Mouse (Mus musculus) thymus, postnatal 14 days (tissue): ENCODE measurements around the gene Arih1.

Source experiments
- DNase-seq: peaks from one replicate; pipeline ENCODE4 v3.0.0; 2021

The Arih1 gene

DNA sequence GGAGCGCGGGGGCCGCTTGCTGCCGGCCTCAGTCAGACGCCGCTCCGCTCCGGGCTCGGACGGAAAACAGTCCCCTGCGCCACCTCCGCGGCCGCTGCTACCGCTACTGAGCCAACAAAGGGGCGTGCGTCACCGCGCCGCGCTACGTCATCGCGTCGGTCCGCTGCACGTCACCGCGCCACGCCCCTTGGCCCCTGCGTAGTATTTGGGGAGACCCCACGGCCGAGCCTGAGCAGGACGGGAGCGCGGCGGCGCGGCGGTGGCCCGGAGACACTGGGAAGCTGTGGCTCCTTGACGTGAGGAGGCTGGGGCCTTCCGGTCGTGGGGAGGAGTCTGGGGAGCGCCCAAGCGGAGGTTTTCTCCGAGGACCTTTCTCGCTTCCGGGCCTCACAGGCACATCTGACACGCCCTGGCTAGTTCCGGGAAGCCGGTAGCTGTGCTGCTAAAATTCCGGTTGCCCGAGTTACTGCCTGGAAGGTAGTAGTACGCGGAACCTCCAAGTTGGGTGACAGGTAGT, at the start of gene Arih1:
Gene Arih1 (minus strand): TSS at position 70 of the 517 bp plus-strand sequence.
- peak; percentile 99 for DNase-seq

- DNase-seq = no peak
Measured at GRCm38 (mm10) chr9:59533889-59534288, 47.5 kb upstream of the Arih1 start.

- no peak for DNase-seq
Measured at GRCm38 (mm10) chr9:59533422-59533821, 47.0 kb upstream of the Arih1 start.

GRCm38 (mm10) chr9:59531645-59532044, 45.2 kb upstream of the Arih1 start:
- DNase-seq = peak; percentile 25

- DNase-seq = no peak
Measured at GRCm38 (mm10) chr9:59528274-59528673, 41.9 kb upstream of the Arih1 start.

- no peak for DNase-seq
Measured at GRCm38 (mm10) chr9:59527580-59527979, 41.2 kb upstream of the Arih1 start.

- DNase-seq = no peak
Measured at GRCm38 (mm10) chr9:59526727-59527126, 40.3 kb upstream of the Arih1 start.

- DNase-seq = no peak
Measured at GRCm38 (mm10) chr9:59522906-59523305, 36.5 kb upstream of the Arih1 start.

DNA sequence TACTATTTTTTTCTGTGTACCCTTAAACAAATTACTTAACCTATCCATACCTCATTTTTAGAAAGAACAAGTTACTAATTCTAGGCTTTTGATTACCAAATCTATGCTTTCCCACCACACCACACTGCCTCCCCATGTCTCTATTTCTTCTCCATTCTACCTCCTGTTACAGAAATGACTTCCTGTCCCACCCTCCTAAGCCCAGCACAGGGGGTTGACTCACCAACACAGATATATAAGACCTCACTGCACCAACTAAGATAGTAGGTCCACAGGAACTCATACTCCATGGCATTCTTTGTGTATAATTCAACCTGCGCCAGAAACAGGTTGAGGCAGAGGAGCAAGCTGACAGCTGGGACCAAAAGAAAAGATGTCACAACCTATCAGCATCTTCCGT, 33.0 kb upstream of the Arih1 start:
- no peak for DNase-seq

GRCm38 (mm10) chr9:59518976-59519375, 32.6 kb upstream of the Arih1 start:
- no peak for DNase-seq

DNA sequence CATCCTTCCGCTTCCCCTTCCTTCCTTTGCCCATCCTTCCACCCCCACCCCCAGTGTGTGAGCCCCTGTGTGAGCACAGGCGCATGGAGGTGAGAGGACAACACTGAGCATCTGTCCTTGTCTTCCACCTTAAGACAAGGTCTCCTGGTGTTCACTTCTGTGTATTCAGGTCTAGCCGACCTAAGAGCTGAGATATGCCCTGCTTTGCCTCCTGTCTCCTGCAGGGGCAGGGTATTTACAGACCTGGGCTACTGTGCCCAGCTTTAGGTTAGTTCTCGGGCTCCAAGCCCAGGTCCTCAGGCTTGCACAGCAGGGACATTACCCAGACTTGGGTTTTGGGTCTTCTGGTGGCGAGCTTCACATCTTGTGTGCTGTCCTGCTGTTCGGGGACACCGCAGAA, 30.7 kb upstream of the Arih1 start:
- DNase-seq = no peak

GRCm38 (mm10) chr9:59515069-59515468, 28.7 kb upstream of the Arih1 start:
- DNase-seq = no peak

DNA sequence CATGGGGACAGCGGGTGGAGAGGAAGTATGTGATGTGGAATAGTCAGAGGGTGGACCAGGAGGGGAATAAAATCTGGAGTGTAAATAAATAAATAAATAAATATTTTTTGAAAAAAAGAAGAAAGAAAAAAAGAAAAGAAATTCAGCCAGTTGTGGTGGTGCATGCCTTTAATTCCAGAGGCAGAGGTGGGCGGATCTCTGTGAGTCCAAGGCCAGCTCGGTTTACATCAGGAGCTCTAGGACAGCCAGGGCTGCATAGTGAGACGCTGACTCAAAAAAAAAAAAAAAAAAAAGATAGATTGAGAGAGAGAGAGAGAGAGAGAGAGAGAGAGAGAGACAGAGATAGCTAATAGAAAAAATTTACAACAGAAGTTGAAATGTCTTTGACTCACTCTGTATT, 26.0 kb upstream of the Arih1 start:
- DNase-seq = no peak

DNA sequence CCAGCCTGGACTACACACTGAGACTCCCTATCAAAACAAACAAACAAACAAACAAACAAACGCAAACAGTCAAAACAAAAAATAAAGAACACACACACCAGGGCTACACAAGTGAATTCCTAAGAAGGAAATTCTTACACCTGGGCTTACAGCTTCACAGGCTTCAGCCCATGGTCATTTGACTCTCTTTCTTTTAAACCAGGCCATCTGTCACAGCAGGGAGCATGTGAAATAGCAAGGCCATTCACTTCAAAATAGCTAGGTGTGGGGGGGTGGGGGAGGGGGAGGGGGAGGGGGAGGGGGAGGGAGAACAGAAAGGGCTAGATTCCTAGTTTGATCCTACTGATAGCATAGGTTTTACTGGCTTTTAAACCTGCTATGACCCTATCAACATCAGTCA, 21.7 kb upstream of the Arih1 start:
- DNase-seq = no peak

DNA sequence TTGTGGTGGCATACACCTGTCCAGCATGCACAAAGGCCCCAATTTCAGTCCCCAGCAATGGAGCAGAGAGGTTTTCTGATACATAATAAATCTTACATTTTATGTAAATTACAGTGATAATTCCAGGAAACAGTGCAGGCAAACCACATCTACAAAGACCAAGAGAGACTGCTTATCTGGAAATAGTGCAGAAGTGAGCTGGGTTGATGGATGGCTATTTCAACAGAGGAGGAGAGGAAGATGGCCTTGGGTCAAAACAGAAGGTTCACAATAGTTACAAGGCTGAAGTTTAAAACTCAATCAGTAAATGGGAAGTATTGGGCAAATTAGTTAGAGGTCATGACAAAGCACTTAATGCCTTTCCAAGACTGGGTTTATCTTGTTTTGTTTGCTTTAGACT, 913 bp upstream of the Arih1 start:
- DNase-seq = no peak

DNA sequence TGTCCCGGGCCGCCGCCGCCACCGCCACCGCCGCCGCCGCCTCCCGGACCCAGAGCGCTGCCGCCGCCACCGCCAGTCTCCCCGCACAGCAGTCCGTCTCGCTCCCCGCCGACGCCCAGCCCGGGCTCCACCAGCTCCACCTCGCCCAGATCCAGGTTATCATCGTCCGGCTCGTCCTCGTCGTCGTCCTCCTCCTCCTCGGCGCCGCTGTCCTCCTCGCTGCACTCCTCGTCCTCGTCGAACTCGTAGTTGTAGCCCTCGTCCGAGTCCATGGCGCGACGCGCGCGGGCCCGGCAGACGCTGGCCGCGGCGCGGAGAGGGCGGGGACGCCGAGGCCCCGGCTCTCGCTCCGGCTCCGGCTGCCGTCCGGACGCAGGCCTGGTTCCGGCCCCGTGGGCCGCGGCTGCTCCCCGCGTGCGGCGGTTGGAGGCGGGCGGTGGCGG, 321 bp downstream of the Arih1 start:
- peak; percentile 70 for DNase-seq

DNA sequence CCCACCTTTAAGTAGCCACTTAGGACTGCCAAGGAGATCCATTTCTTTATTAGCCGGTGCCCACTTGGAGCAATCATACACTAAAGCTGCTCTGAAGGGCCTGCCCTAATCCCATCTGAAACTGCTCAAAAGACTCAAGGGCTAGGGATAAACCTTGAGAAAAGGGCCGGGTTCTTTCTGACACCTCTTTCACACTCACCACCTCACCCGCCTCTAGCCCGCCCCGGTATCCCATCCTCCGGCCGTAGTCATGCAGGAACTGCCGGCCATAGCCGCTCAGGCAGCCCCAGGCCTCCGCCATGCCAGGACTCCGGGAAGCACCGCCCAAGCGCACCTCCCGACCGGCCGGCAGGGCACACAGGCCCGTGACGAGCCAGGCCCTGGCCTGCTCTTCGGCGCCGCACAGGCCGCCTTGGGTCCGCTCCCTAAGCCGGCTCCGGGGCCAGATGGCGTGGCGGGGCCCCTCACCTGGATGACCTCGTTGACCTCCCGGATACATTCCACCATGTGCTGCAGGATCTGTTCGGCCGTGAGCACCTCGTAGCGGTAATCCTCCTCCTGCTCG, 825 bp downstream of the Arih1 start:
- DNase-seq = peak; percentile 68

GRCm38 (mm10) chr9:59484760-59485159, 1.7 kb downstream of the Arih1 start:
- no peak for DNase-seq

GRCm38 (mm10) chr9:59482419-59482818, 4.0 kb downstream of the Arih1 start:
- peak; percentile 59 for DNase-seq

DNA sequence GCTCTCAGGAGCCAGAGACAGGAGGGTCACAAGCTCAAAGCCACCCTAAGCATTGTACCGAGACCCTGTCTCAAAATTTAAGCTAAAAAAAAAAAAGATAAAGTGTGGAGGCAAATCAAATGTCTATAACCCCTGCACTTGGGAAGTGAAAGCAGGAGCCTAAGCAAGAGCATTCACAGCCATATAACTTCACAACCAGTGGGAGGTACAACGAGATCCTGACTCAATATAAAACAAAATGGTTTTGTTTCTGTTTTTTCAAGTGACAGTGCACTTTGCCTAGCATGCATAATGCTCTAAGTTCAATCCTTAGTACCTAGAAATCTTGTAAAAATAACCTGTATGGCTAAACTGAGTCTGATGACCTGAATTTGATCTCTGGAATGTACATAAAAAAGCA, 9.8 kb downstream of the Arih1 start:
- DNase-seq = no peak

- no peak for DNase-seq
Measured at GRCm38 (mm10) chr9:59474838-59475237, 11.6 kb downstream of the Arih1 start.

DNA sequence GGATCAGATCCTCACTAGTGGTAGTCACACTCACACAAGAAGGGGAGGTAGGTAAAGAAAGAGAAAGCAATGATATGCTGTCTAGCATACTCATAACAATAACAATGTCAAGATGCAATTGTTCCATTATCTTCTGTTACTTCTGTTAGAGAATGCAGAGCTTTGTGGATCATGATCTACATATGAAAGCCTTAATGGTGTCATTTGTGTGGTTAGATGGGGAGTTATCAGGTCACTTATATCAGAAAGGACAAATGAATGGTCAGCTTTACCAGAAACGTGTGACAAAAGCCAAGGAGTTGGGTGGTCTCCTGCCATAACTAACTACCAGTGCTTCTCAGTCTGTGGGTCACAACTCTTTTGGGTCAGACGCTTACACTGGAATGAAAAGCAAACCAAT, 13.2 kb downstream of the Arih1 start:
- no peak for DNase-seq

DNA sequence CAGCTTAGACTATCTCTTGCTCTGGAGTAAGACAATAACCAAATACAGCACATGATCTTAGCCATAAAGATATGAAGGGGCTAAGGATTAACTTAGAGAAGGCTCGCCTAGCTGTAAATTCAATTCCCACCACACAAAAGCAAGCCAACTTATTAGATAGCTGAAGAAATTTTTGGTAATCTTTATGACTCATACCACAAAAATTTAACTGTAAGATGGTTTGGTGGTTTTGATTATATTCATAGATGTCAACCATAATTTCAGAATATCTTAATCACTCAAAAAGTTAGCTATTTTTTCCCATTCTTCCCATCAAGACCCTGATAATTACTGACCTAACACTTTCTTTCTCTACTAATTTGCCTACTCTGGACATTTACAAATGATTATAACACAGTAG, 17.0 kb downstream of the Arih1 start:
- no peak for DNase-seq

DNA sequence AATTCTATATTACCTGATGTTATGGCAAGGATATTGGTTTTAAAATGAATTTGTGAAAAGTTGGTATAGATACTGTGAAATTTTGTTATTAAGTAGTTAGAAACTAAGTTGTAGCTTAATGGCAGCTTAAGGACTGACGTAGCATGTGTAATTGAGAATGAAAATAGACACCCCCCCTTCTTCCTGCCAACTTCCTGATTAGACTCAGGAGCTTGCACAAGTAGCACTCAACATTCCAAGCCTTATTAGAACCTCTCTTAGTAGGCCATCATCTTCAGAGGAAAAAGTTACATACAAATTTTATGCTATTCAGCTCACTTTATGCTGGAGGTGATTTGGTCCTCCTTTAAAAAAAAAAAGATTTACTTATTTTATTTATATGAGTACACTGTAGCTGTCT, 22.1 kb downstream of the Arih1 start:
- DNase-seq = no peak

GRCm38 (mm10) chr9:59458997-59459510, 27.4 kb downstream of the Arih1 start:
- no peak for DNase-seq
